Mouse (Mus musculus) limb, embryonic 13.5 days (tissue): ENCODE results near the gene 5730480H06Rik. TPM values are rescaled to one million over a fixed set of nuclear protein-coding genes. Genes with fewer than 3 reads are reported as not detected.

Source experiments
- ATAC-seq: fragments of 200-750 bp; cut with Nextera tagmentation; 2 replicates; pipeline ENCODE4 v1.8.0; 2017; ENCODE audit warnings: low read depth, moderate number of reproducible peaks, moderate TSS enrichment; ENCODE audit not compliant: low FRiP score
- H3K27ac ChIP-seq: fragments of 300-500 bp; sonication (generic); 2 replicates; pipeline ENCODE4 v1.5.1; 2015; ENCODE audit warnings: inconsistent platforms, mild to moderate bottlenecking, moderate library complexity
- H3K27me3 ChIP-seq: fragments of 300-500 bp; sonication (generic); 2 replicates; pipeline ENCODE4 v1.6.1; 2015; ENCODE audit warnings: mild to moderate bottlenecking, inconsistent platforms
- H3K36me3 ChIP-seq: fragments of 300-500 bp; sonication (generic); 2 replicates; pipeline ENCODE4 v1.6.1; 2015; ENCODE audit warnings: inconsistent platforms, mild to moderate bottlenecking, moderate library complexity
- H3K4me1 ChIP-seq: fragments of 300-500 bp; sonication (generic); 2 replicates; pipeline ENCODE4 v1.6.1; 2015; ENCODE audit warnings: inconsistent platforms
- H3K4me2 ChIP-seq: fragments of 300-500 bp; sonication (generic); replicated peaks from 2 replicates; pipeline ENCODE4 v1.6.1; 2015; ENCODE audit warnings: inconsistent platforms, mild to moderate bottlenecking, moderate library complexity
- H3K4me3 ChIP-seq: fragments of 300-500 bp; sonication (generic); 2 replicates; pipeline ENCODE4 v1.5.1; 2015; ENCODE audit warnings: moderate library complexity, mild to moderate bottlenecking, inconsistent platforms
- H3K9ac ChIP-seq: fragments of 300-500 bp; sonication (generic); 2 replicates; pipeline ENCODE4 v1.6.1; 2015; ENCODE audit warnings: mild to moderate bottlenecking, inconsistent platforms
- H3K9me3 ChIP-seq: fragments of 300-500 bp; sonication (generic); 2 replicates; pipeline ENCODE4 v1.6.1; 2016; ENCODE audit warnings: inconsistent platforms
- WGBS: fragments of 180-500 bp; shearing (Covaris S2); methylation state at CpG from one replicate; pipeline ENCODE4 v1.1.7; 2015; 5-methylcytosine and 5-hydroxymethylcytosine counted together
- polyA plus RNA-seq: library from polyadenylated mRNA; unstranded; fragments of >200 nt; fragmentation: Nextera tagmentation; extraction: Ambion mirVana; gene quantifications from 2 replicates; pipeline ENCODE4 v1.2.1, GENCODE M21; 2015

The 5730480H06Rik gene
- polyA plus RNA-seq, result 25.3 and 26.9 TPM in 2 replicates

GRCm38 (mm10) chr5:48327652-48328051 is at the start of gene 5730480H06Rik:
Gene 5730480H06Rik, plus strand, starts transcription at chr5:48327952.
- no peaks in the 10 kb centered on the region for H3K9me3 ChIP-seq
- no peaks in the 10 kb centered on the region for H3K4me1 ChIP-seq
- no peak within 1 kb of the TSS for H3K27ac ChIP-seq
- no peak within 1 kb of the TSS for H3K4me2 ChIP-seq
- 89% methylated on average over 8 of the region's 8 CpGs for WGBS
- H3K36me3 ChIP-seq, result no peaks in the 10 kb centered on the region
- H3K9ac ChIP-seq, result no peak within 1 kb of the TSS
- no peak for ATAC-seq
- no peak within 1 kb of the TSS for H3K4me3 ChIP-seq
- no peaks in the 10 kb centered on the region for H3K27me3 ChIP-seq

- 87% methylated on average over 3 of the region's 3 CpGs for WGBS
- no peak overlapping the region for H3K27ac ChIP-seq
- H3K4me1 ChIP-seq, result 0 out of 2 replicates have a peak, but pooled peaks cover 3% of the 10 kb centered on the region
- H3K4me2 ChIP-seq, result no peak overlapping the region
- no peaks in the 10 kb centered on the region for H3K9me3 ChIP-seq
- no peak for ATAC-seq
- no peak overlapping the region for H3K9ac ChIP-seq
- no peak overlapping the region for H3K4me3 ChIP-seq
- no peaks in the 10 kb centered on the region for H3K27me3 ChIP-seq
- H3K36me3 ChIP-seq, result peaks cover 9% of the 10 kb centered on the region
These were observed 26.6 kb upstream of the 5730480H06Rik start for GRCm38 (mm10) chr5:48301186-48301585.

GRCm38 (mm10) chr5:48315057-48315602 is 12.6 kb upstream of the 5730480H06Rik start:
- no peaks in the 10 kb centered on the region for H3K36me3 ChIP-seq
- H3K27ac ChIP-seq, result no peak overlapping the region
- 80% methylated on average over 6 of the region's 6 CpGs for WGBS
- no peaks in the 10 kb centered on the region for H3K27me3 ChIP-seq
- H3K9me3 ChIP-seq, result no peaks in the 10 kb centered on the region
- H3K4me1 ChIP-seq, result no peaks in the 10 kb centered on the region
- no peak overlapping the region for H3K4me2 ChIP-seq
- H3K9ac ChIP-seq, result no peak overlapping the region
- H3K4me3 ChIP-seq, result no peak overlapping the region
- no peak for ATAC-seq

GRCm38 (mm10) chr5:48320597-48320996 is 7.2 kb upstream of the 5730480H06Rik start:
- Histone ChIP-seq H3K4me3 (no peak overlapping the region), H3K36me3 (no peaks in the 10 kb centered on the region), H3K9me3 (no peaks in the 10 kb centered on the region), H3K4me1 (no peaks in the 10 kb centered on the region), H3K4me2 (no peak overlapping the region), H3K27me3 (no peaks in the 10 kb centered on the region), H3K27ac (no peak overlapping the region), H3K9ac (no peak overlapping the region)
- 72% methylated on average over 4 of the region's 4 CpGs for whole genome bisulfite sequencing
- no peak for ATAC-seq

GRCm38 (mm10) chr5:48326221-48326620 is 1.5 kb upstream of the 5730480H06Rik start:
- no peaks in the 10 kb centered on the region for H3K36me3 ChIP-seq
- no peak for ATAC-seq
- no peak overlapping the region for H3K4me2 ChIP-seq
- H3K4me3 ChIP-seq, result no peak overlapping the region
- no peak overlapping the region for H3K27ac ChIP-seq
- H3K4me1 ChIP-seq, result no peaks in the 10 kb centered on the region
- no peaks in the 10 kb centered on the region for H3K9me3 ChIP-seq
- H3K27me3 ChIP-seq, result no peaks in the 10 kb centered on the region
- no peak overlapping the region for H3K9ac ChIP-seq

GRCm38 (mm10) chr5:48329751-48330150 is 2.0 kb downstream of the 5730480H06Rik start:
- no peaks in the 10 kb centered on the region for H3K4me1 ChIP-seq
- ATAC-seq, result no peak
- H3K36me3 ChIP-seq, result no peaks in the 10 kb centered on the region
- no peak overlapping the region for H3K4me2 ChIP-seq
- no peak overlapping the region for H3K27ac ChIP-seq
- H3K4me3 ChIP-seq, result no peak overlapping the region
- 91% methylated on average over 2 of the region's 2 CpGs for WGBS
- no peak overlapping the region for H3K9ac ChIP-seq
- no peaks in the 10 kb centered on the region for H3K27me3 ChIP-seq
- no peaks in the 10 kb centered on the region for H3K9me3 ChIP-seq

GRCm38 (mm10) chr5:48330817-48331216 is 3.1 kb downstream of the 5730480H06Rik start:
- H3K4me3 ChIP-seq, result no peak overlapping the region

GRCm38 (mm10) chr5:48331441-48331840 is 3.7 kb downstream of the 5730480H06Rik start:
- Histone ChIP-seq H3K4me2 (no peak overlapping the region), H3K4me3 (no peak overlapping the region), H3K27ac (no peak overlapping the region), H3K4me1 (no peaks in the 10 kb centered on the region), H3K27me3 (no peaks in the 10 kb centered on the region), H3K9me3 (no peaks in the 10 kb centered on the region), H3K36me3 (no peaks in the 10 kb centered on the region), H3K9ac (no peak overlapping the region)
- WGBS, result 57% methylated on average over 5 of the region's 5 CpGs
- ATAC-seq, result no peak

More at GRCm38 (mm10) chr5:48330817-48331216, 3.1 kb downstream of the 5730480H06Rik start:
- Histone ChIP-seq H3K4me1 (no peaks in the 10 kb centered on the region), H3K4me2 (no peak overlapping the region), H3K36me3 (no peaks in the 10 kb centered on the region), H3K9ac (no peak overlapping the region), H3K27me3 (no peaks in the 10 kb centered on the region), H3K27ac (no peak overlapping the region), H3K9me3 (no peaks in the 10 kb centered on the region)
- WGBS, result 88% methylated on average over 2 of the region's 2 CpGs
- ATAC-seq, result no peak

- H3K4me1 ChIP-seq, result no peaks in the 10 kb centered on the region
- H3K27me3 ChIP-seq, result no peaks in the 10 kb centered on the region
- no peak overlapping the region for H3K27ac ChIP-seq
- no peaks in the 10 kb centered on the region for H3K9me3 ChIP-seq
- H3K4me3 ChIP-seq, result no peak overlapping the region
- no peaks in the 10 kb centered on the region for H3K36me3 ChIP-seq
- no peak overlapping the region for H3K9ac ChIP-seq
- ATAC-seq, result no peak
- 87% methylated on average over 3 of the region's 3 CpGs for WGBS
- no peak overlapping the region for H3K4me2 ChIP-seq
These were observed 5.7 kb downstream of the 5730480H06Rik start for GRCm38 (mm10) chr5:48333407-48333806.

- no peak for ATAC-seq
These were observed 6.2 kb downstream of the 5730480H06Rik start for GRCm38 (mm10) chr5:48333884-48334513.

GRCm38 (mm10) chr5:48340808-48341433 is 13.2 kb downstream of the 5730480H06Rik start:
- ATAC-seq, result no peak
- H3K27me3 ChIP-seq, result no peaks in the 10 kb centered on the region
- H3K9me3 ChIP-seq, result no peaks in the 10 kb centered on the region
- H3K4me1 ChIP-seq, result no peaks in the 10 kb centered on the region
- H3K4me3 ChIP-seq, result no peak overlapping the region
- H3K36me3 ChIP-seq, result no peaks in the 10 kb centered on the region
- no peak overlapping the region for H3K4me2 ChIP-seq
- H3K9ac ChIP-seq, result no peak overlapping the region
- no peak overlapping the region for H3K27ac ChIP-seq
- WGBS, result 64% methylated on average over 7 of the region's 7 CpGs

More at GRCm38 (mm10) chr5:48333884-48334513, 6.2 kb downstream of the 5730480H06Rik start:
- Histone ChIP-seq H3K27ac (no peak overlapping the region), H3K4me1 (no peaks in the 10 kb centered on the region), H3K4me3 (no peak overlapping the region), H3K4me2 (no peak overlapping the region), H3K9ac (no peak overlapping the region), H3K27me3 (no peaks in the 10 kb centered on the region), H3K36me3 (no peaks in the 10 kb centered on the region), H3K9me3 (no peaks in the 10 kb centered on the region)
- 23% methylated on average over 9 of the region's 9 CpGs for WGBS

- Histone ChIP-seq H3K36me3 (no peaks in the 10 kb centered on the region), H3K4me2 (no peak overlapping the region), H3K9ac (no peak overlapping the region), H3K27me3 (0 out of 2 replicates have a peak, but pooled peaks cover 2% of the 10 kb centered on the region), H3K4me1 (no peaks in the 10 kb centered on the region), H3K27ac (no peak overlapping the region), H3K9me3 (no peaks in the 10 kb centered on the region), H3K4me3 (no peak overlapping the region)
- WGBS, result 53% methylated on average over 5 of the region's 5 CpGs
- peak; percentile 59; the same call in 1 of the 2 replicates for ATAC-seq
These were observed 17.6 kb downstream of the 5730480H06Rik start for GRCm38 (mm10) chr5:48345095-48345982.
